Mouse (Mus musculus) left cerebral cortex, adult 9 months (tissue): ENCODE measurements at regions not wholly inside any gene's neighbourhood (a gene's known extent, or its start where the extent isn't known, plus 50 kb on each side); places are given as distances from the start of the nearest gene placed in this dataset.
"Not testable (repeated sequence)": the region's sequence is repeated elsewhere in the genome, so short reads cannot be mapped to it uniquely, and the experiment has no call there.

Source experiments
- DNase-seq, 2 experiments: peaks; one replicate each; pipeline ENCODE4 v3.0.0; 2022; ENCODE audit warnings: low spot score in 2 of 2

DNA sequence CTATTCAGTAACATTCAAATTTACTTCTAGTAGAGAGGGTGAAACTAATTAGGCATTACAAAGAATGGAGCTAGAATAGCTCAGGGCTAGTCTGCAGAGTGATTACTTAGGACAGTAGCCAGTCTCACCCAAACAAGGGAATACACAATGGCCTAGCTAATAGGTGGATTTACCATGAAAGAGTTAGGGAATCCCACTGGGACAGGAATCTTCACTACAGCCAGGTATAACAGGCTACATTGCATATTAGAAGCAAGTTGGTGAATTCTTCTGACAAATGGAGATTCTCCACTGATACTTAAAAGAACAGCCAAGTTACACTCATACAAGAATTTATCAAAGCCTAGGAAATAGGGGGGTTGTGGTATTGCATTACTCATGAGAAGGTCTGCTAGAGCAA, 670.2 kb upstream of the Chrm3 start:
- not testable (repeated sequence) for DNase-seq

DNA sequence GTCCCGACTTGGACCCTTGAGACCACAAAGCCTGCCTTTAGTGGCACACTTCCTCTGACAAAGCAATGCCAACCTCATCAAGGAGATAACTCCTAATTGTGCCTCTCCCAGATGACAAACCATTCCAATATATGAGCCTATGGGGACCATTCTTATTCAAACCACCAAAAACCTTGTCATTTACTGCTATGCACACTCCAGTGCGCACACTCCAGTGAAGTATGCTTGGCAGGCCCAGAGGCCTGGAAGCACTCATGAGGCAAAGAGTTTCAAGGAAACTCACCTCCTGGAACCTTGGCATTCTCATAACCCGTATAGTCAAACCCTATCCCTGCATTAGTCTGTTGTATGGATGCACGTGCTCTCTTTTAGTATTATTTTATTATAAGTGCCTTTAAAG, 669.7 kb upstream of the Chrm3 start:
- DNase-seq, result no peak

DNA sequence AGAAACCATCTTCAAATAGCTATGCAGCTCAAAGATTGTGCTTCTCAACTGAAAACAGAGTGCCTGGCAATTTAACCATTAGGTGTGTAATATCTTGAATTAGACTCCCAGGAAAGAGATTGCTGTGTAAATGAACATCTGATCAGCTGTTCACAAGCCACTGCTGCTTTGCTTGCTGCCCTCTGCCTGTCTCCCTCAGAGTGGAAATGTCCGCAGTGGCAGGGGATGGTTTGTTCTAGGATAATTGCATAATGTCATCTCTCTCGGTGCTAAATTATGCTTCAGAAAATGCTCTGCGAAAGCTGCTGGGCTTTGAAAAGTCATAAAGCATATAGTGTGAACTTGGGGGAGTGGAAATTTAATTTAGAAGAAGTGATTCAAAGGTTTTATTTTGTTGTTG, 665.3 kb upstream of the Chrm3 start:
- no peak for DNase-seq

DNA sequence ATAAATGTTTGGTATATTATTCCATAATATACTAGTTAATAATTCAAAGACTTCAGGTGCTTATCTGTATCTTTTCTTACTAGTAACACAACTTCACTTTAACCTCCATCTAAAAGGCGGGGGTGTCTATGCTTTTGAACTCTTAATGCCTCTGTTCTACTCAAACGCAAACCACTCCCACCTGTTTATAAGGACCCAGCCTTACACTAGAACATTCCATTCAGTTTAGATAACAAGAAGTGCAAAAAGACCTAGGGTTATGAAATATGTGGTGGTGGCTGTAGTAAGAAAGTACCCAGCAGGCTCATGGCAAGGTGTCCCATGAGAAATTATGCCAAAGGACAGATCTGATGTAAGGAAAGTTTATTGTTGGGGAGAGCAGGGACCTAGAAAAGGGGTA, 663.8 kb upstream of the Chrm3 start:
- DNase-seq, result no peak

DNA sequence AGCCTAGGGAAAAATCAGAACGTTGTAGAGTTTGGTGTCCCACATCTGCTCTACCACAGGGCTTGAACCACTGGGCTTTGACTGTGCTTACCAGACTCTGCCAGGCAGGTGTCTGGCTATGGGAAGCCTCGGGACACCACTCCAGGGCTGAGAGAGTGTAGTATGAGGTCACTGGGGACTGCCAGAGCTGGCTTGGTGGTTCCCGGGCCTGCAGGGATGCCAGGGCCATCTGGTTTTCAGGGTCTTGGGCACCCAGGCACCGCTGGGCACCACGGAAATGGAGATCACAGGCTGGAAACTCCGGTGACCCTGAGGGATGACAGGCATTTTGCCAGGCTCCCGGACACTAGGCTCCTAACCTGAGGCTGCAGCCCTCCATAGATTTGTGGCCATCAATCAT, 656.9 kb upstream of the Chrm3 start:
- no peak for DNase-seq

DNA sequence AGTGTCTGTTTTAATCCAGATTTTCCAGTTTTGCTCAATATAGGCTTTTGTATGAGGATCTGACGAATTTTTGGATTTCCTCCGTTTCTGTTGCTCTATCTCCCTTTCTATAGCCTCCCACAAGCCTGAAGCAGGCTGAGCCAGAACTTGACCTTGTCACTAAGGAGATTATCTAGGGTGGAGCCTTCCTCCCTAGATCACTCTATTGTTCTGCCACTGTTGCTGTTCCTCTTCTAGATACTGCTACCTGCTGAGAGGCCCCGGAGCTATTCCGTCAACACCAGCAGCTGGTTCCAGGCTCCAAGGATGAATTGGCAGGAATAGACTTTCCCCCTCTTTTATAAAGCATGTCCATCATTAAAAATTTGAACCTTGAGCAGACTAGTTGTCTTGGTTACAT, 644.7 kb upstream of the Chrm3 start:
- no peak for DNase-seq

DNA sequence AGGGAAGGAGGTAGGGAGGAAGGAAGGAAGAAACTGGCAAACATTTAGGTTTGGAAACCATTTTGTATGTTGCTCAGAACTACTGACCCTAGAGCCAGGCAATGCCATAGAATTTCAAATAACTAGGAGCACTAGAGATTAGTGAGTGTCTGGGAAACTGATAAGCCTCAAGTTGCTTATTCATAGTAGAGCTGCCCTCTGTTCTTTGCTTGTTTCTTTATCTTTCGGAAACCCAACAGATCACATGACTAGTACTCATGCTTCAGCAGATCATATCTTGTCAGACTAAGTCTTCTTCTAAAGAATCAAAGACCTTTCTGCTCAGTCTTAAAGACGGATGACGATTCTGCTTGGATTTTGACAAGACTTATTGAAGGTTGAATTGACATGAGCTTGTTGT, 630.5 kb upstream of the Chrm3 start:
- no peak for DNase-seq

DNA sequence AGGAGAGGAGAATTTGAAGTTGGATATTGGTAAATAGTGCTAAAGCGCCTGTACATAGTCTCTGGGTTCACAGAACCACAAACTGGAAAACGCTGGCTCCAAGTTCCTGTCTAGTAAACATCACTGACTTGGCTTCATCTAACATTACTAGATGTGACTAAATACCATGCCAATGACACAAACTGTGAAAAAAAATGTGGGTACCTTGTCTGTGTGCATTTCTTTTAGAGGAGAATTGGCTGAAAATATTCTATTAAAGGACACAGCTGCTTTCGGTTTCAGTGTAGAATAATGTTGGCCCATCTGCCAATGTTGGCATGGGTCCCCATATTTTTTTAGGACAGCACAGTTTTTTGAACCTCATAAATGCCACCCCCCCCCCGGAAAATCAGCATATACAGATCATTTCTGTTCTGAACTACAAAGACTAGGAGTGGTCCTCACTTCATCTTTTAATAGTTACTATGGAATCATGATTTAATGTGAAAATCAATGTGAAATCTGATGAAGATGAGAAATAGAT, 629.9 kb upstream of the Chrm3 start:
- no peak for DNase-seq

DNA sequence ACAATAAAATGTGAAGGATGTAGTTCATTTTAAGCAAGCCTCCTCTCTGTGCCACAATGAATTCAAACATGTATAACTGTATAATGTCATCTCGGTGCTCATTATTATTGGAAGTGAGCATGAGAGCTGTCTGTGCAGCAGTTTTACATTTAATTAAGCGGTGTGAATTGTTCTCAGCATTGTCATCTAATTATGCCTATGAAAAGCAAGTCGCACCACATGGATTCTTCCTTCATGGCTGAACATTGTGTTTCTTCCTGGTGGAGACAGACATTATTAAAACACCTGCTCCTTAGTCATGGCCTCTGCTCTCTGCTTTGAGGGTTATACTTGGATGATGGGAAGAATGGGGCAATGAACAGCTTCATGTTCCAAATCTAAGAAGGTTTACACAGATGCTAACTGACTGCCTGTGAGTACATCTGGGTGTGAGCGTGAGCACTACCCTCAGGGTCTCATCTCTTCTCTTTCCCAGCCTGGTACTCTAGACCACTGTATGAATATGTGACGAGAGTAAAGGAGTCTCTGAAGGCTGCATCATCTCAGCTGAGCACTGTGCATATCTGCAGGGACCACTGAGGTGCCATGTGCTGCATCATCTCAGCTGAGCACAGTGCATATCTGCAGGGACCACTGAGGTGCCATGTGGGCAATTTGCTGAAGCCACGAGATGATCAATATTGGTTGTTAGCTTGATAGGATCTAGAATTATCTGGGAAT, 628.6 kb upstream of the Chrm3 start:
- no peak for DNase-seq

DNA sequence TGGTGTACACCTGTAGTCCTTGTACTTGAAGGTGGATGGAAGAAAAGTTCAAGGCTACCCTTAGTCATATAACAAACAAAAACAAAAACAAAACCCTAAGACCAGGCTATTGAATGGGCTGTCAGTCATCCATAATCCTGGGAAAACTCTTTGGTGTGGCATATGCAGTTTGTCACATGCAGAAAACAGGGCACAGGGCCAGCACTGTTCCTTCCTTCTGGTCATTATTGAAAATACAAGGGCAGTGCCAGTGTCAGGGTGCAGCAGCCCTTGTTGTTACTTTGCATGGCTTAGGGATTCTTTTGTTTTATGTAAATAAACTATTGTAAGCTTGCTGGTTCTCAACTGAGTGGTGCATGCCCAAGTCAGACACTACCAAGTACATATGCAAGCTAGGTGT, 623.1 kb upstream of the Chrm3 start:
- no peak for DNase-seq

DNA sequence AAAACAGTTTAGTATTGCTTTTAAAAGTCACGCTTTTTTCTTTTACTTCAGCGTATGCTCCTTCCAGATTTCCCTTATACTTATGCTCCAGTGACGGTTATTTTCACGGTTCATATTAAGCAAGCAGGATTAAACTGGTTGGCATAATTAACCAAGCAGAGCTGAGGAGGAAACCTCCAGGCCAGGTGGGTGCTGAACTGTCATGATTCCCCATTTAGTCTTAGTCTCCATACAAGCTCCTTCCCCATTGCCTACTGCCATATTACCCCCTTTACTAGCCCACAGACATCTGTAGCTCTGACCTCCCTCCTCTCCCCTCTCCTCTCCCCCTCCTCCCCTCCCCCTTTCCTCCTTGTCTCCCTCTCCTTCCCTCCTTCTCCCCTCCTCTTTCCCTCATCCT, 621.9 kb upstream of the Chrm3 start:
- DNase-seq, result no peak

DNA sequence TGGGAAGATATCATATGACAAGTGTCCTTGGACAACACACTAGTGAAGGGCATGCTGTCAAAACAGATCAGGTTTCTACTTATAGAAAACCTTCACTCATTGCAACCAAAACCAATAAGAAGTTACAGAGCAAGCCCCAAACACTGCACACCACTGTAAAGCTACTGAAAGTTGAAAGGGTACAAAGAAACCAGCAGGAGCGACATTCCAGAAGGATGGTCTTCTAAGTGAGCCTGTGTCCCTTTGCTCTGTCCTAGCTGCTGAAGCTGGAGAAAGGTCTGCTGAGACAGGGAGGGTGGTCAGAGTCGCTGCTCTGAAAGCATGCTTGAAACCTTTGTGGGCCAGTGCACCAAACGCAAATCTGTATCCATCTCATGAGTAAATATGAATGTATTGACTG, 611.3 kb upstream of the Chrm3 start:
- DNase-seq, result no peak

DNA sequence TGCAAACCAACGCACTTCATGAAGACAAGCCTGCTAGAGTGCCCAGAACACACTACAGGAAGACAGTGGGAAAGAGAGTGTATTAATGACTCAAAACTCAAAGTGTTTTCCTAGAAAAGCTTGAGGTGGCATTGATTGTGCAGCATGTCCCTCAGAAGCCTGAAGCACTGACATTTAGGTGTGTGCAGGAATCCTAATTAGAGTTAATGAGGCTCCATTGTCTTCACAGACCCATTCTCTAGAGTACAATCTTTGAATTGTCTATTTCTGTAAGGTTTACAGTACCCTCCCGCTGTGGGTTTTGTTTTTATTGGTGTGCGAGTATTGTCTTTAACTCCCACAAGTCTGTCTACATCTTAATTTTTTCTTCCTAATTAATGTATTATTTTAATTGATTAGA, 610.1 kb upstream of the Chrm3 start:
- no peak for DNase-seq

DNA sequence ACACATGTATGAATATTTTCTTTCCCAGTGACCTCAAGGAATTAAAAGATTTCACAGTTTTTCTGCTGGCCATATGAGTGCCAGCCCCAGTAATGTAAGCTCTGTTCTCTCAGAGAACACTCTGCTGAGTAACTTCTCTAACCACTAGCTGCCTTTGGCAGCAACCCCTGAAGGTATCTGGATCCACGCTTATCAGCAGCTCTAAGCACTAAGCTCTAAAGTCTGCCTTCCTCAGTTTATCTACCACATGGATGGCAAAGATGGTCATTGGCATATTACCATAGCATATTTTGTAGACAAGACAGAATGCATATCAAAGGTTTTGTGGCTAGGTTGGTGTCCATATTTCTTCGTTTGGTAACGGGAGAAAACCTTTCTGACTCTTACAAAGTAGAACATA, 592.3 kb upstream of the Chrm3 start:
- DNase-seq, result no peak

DNA sequence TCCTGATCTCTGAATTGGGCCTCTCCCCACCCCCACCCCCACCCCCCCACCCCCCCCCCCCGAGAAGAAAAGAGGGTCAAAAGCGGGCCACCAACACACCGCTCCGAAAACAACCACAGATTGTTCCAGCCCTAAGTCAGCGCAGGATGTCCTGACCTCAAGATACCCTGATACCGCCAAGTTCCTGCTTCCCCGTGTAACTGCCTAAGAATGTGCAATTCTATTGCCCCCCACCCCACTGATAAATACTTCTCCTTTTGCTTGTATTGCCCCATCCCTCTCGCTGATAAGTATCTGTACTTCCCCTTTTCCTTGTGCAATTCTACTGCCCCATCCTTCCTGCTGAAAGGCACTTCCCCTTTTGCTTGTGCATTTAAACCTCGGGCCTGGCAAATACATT, 590.0 kb upstream of the Chrm3 start:
- DNase-seq, result not testable (repeated sequence)

DNA sequence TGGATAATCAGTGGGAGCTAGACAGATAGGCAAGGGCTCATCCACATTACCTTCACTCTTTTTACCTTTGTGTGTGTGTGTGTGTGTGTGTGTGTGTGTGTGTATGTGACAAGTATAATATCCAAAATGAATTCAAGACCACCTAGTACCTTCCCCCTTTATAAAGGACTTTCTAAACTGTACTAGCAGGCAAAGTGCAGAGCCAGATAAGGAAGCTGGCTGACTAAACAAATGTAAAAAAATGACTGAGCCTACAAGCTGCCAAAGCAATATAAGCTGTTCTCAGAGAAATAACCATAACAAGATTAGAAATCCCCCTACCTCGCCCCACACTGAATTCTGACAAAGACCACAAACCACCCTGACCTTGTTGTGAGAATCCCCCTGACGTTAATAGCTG, 586.8 kb upstream of the Chrm3 start:
- DNase-seq, result no peak

DNA sequence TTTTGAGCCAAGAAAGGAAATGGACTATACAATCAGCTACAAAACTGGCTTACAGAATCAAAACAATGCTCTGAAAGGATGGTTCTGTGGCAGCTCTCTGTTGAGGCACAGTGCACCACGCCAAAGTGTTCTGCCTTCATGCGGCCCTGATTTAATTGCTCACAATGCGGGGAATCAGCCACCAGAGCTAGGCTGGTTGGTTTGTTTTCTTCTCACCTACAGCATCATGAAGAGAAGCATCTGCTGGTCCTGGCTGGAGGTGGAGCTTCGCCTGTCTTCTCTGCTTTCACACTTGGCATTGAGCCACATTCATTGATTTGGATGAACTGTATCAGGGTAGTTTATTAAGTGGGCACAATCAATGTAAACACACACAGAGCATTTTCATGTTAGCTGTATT, 583.2 kb upstream of the Chrm3 start:
- no peak for DNase-seq

DNA sequence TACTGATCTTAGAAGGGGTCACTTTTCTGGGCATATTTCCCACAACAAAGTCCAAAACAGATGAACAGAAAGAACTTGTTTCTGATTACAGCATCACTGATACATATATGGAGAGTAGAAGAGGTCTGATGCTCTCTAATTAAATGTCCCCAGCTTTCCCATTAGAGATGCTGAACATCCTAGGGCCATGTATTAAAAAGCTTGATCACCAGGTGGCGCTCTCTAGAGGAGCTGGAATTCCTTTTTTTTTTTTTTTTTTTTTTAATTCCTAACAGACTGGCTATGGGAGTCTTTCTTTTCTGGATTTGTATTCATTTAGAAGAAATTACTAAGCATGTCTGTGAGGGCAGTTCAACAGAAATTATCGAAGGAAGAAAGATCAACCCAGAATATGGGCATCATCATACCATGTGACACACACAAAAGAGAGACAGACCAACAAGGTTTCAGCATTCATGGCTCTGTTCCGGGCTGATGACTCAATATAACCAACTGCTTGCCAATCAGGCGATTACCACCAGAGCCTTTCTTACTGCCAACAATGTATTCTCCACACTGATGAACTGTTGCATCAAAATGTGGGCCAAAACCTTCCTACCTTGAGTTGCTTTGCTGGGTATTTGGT, 581.5 kb upstream of the Chrm3 start:
- DNase-seq, result peak in 1 of 2 experiments; percentile 48

DNA sequence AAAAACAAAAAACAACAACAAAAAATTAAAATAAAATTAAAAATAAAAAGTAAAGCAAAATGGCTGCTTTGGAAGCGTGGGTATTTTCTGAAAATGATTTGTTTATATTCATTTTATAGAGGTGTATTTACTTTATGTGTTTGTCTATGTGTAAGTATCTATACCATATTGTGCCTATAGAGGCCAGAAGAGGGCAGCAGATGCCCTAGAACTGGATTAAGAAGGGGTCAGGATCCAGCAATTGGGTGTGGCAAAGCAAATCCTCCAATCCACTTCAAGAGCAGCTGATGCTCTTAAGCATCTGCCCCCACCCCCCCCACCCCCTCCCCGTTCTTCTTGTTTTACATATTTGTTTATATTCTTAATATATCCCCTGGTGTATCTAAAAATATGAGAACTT, 577.6 kb upstream of the Chrm3 start:
- no peak for DNase-seq

DNA sequence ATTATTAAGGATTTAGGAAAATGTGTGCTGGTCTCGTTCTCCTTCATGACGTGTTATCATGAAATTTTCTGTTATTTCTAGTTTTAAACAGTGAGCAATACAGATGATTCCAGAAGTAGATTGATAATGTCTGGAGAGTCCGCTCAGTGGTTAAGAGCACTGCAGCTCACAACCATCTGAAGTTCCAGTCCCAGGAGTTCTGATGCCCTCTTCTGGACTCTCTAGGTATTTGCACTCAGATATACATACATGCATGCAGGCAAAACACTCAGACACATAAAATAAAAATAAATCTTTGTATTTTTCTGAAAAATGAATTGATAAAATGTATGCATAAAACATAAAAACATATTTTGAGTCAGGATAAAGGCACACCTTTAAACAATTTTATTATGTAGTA, 570.1 kb upstream of the Chrm3 start:
- DNase-seq, result no peak

DNA sequence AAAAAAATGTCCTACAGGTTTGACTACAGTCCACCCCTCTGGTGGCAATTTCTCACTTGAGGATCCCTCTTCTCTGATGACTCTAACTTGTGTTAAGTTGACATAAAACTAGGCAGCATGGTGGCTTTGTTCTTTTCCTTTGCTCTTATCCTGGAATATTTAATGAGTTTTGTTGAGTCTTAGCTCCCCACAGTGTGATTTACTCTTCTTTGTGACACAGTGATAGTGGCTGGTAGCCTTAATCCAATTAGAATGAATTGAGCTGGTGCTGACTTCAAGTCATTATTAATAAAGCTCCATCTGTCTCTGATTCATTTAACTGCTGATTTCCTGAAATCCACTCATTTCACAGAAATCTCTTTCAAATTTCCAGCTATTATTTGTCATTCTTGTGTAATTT, 553.7 kb upstream of the Chrm3 start:
- no peak for DNase-seq

DNA sequence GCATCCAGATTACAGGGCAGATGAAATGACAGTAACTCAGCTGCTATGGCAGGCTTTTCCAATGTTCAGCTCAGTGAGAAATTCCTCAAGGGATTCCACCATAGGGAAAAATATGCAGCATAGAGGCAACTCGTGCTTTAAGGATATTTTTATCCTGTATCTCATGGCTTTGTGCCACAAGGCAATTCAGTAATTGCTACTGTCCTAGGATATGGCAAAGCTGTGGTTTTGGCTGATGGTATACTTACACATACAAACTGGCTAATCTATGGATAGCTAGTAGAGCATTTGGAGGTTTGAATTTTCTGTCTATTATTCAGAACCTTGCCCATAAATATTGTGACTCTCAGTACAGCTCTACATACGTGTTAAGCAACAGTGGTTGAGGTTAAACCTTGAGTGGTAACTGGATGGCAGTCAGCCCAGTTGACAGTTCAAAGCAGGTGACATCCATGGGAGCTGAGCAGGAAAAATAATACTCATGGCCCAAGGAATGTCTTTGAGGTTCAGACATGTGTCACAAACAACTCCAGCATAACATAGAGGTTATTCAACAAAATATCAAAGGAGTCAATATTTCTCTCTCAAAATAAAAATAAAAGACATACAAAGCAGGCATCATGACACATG, 548.6 kb upstream of the Chrm3 start:
- no peak for DNase-seq

DNA sequence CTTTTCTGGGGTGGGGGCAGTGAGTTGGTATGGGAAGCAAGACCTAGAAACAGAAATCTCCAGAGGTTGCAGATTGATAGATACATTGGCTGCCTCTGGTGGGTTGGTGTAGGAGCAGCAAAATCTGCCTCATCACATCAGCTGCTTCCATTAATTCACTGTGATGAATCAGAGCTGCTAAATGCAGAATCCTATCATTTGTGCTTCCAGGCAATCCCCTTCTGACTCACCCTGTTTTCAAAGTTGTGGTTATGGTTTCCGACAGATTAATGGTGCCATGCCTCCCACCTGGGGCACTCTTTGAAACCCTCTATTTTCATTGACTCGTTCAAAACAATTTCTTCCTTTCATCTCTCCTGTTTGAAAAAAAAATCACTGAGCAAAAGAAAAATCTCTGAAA, 507.2 kb upstream of the Chrm3 start:
- DNase-seq, result peak; percentile 13 to 37
